Mouse (Mus musculus) NIH3T3 (cell line): ENCODE results near the gene Sept7.
A peak's percentile ranks its signal among the peaks of the same experiment; 100 is the strongest.
"Not testable (repeated sequence)": the region's sequence is repeated elsewhere in the genome, so short reads cannot be mapped to it uniquely, and the experiment has no call there.

ENCODE experiments used
- DNase-seq: peaks from one replicate; pipeline ENCODE4 v3.0.0-alpha.2; 2012; ENCODE audit warnings: low read depth

Sept7 gene

GRCm38 (mm10) chr9:25252283-25252726 is at the start of gene Sept7:
Gene Sept7, plus strand, starts transcription at chr9:25252439.
- DNase-seq = peak; percentile 99

- DNase-seq = no peak
Measured at GRCm38 (mm10) chr9:25208087-25208803, 44.0 kb upstream of the Sept7 start.

GRCm38 (mm10) chr9:25212309-25213163 is 39.7 kb upstream of the Sept7 start:
- DNase-seq = no peak

GRCm38 (mm10) chr9:25213164-25213557 is 39.1 kb upstream of the Sept7 start:
- DNase-seq = no peak

- no peak for DNase-seq
Measured at GRCm38 (mm10) chr9:25215411-25215810, 36.8 kb upstream of the Sept7 start.

GRCm38 (mm10) chr9:25216210-25216609 is 36.0 kb upstream of the Sept7 start:
- no peak for DNase-seq

GRCm38 (mm10) chr9:25218954-25219353 is 33.3 kb upstream of the Sept7 start:
- peak; percentile 7 for DNase-seq

GRCm38 (mm10) chr9:25219882-25220281 is 32.4 kb upstream of the Sept7 start:
- no peak for DNase-seq

- no peak for DNase-seq
Measured at GRCm38 (mm10) chr9:25224959-25225358, 27.3 kb upstream of the Sept7 start.

GRCm38 (mm10) chr9:25229740-25230139 is 22.5 kb upstream of the Sept7 start:
- DNase-seq = no peak

- no peak for DNase-seq
Measured at GRCm38 (mm10) chr9:25230213-25231039, 21.8 kb upstream of the Sept7 start.

- no peak for DNase-seq
Measured at GRCm38 (mm10) chr9:25241065-25241464, 11.2 kb upstream of the Sept7 start.

- DNase-seq = not testable (repeated sequence)
Measured at GRCm38 (mm10) chr9:25241783-25242182, 10.5 kb upstream of the Sept7 start.

- peak; percentile 27 for DNase-seq
Measured at GRCm38 (mm10) chr9:25242266-25242665, 10.0 kb upstream of the Sept7 start.

- peak; percentile 45 for DNase-seq
Measured at GRCm38 (mm10) chr9:25243926-25244657, 8.1 kb upstream of the Sept7 start.

GRCm38 (mm10) chr9:25245125-25245524 is 7.1 kb upstream of the Sept7 start:
- no peak for DNase-seq

GRCm38 (mm10) chr9:25246508-25246907 is 5.7 kb upstream of the Sept7 start:
- no peak for DNase-seq

- no peak for DNase-seq
Measured at GRCm38 (mm10) chr9:25251174-25251573, 1.1 kb upstream of the Sept7 start.

- DNase-seq = peak; percentile 95
Measured at GRCm38 (mm10) chr9:25251611-25252282, 492 bp upstream of the Sept7 start.

GRCm38 (mm10) chr9:25252759-25253477 is 679 bp downstream of the Sept7 start:
- peak; percentile 87 for DNase-seq
